Mouse (Mus musculus): ENCODE results near the gene Skor1.

Gene Skor1

DNA sequence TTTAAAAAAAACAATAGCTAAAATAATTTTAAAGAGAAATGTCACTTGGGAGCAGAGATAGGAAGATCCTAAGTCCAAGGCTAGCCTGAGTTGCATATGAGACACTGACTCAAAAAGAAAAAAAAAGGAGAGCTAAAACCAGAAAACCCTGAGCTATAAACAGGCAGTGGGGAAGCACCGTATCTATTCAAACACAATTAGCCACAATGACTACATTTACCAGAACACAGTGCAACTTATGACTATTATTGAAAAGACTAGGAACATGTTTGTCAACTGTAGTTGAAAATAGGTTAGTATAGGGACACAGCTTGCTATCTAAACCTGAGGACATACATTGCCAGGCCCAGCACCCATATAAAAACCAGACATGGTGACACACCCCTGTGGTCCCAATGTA, 54.7 kb downstream of the Skor1 start:
- no peak for TF ChIP-seq GATA4 (IDR thresholded peaks at IDR 0.05; ENCODE audit: insufficient replicate concordance, low read length)

DNA sequence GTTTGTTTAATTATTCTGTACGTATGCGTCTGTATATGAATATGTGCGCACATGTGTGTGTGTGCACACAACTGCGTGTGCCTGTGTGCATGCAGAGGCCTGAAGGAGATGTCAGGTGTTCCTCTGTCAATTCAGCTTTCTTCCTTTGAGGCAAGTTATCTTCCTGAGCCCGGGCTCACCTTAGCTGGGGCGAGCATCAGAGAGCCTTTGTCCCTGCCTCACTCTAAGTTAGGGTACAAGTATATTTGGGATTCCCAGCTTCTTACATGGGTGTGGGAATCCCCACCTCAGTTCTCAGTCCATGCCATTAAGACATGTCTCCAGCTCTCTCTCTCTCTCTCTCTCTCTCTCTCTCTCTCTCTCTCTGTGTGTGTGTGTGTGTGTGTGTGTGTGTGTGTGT, 56.2 kb downstream of the Skor1 start:
- TF ChIP-seq GATA4 (IDR thresholded peaks at IDR 0.05; ENCODE audit: insufficient replicate concordance, low read length), result no peak

DNA sequence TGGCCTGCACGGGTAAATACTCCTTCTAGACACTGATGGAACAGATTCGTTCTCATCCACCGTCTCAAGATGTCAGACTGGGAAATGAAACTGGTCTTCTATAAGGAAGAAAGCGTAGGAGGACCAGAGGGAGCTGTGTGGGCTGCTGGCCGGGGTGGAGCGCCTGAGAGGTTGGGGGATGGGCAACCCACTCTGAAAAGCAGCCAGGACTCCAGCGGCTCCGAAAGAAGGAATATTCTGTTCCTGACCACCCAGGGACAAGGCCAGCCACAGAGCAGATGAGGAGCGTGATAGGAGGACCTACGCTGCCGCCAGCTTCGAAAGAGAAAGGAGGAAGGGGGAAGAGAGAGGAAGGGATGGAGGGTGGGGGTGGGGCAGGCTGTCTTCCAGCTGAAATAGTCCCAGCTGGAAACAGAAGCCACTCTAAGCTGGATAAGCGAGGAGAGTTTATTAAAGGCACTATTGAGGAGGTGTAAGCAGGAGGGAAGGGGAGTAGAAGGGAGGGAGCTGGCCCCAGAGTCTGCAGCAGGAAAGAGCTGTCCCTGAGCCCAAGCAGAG, 56.7 kb downstream of the Skor1 start:
- peak; percentile 21; the same call in 1 of the 2 replicates for TF ChIP-seq GATA4 (IDR thresholded peaks at IDR 0.05; ENCODE audit: insufficient replicate concordance, low read length)

DNA sequence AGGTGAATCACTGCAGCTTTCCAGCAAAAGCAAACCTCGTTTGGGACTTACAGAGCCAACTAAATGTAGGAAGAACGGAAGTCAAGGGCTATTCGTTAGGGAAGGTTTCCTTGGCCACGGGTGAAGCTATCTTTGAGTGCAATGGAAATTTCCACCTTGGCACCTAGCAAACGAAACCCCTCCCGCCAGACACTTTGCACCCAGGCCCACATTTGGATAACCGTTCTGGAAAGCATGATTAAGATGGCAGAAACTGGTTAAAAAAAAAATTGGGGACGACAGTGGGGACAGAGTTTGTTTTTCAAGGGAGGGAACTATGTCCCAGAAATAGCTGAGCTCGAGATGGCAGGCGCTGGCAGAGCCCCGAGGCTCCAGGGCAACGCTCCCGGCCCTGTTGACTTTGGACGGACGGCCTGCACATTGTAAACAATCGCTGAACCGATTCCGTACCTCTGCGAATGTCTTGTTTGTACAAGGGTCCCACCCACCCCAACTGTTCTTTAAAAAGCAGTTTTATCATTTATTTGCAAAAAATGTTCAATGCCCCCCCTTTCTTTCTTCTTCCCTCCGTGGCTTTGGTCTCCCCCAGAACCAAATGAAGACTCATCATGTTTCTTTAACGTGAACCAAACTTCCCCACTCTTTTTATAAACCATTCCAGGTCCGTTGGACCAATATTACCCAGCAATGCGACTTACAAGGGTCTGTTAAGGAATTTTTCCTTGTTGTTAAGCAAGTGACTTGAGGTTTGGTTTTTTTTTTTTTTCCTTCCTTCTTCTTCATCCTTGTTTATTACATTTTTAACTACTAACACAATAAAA, 57.5 kb downstream of the Skor1 start:
- peak; percentile 34; the same call in 1 of the 2 replicates for TF ChIP-seq GATA4 (IDR thresholded peaks at IDR 0.05; ENCODE audit: insufficient replicate concordance, low read length)

DNA sequence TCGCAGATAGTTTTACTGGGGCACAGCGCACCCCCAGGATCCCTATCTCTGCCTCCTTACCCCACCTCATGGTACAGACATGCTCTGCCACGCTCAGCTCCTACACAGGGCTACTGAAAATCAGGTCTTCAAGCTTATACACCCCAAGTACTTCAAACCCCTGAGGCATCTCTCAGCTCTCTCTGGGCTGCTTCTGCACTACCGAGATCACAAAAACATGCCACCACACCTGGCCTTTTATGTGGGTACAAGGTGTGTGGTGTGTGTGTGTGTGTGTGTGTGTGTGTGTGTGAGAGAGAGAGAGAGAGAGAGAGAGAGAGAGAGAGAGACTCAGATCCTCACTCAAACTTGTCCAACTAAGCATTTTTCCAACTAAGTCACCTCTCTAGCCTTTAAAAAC, 59.6 kb downstream of the Skor1 start:
- no peak for TF ChIP-seq GATA4 (IDR thresholded peaks at IDR 0.05; ENCODE audit: insufficient replicate concordance, low read length)

All from liver, adult (tissue).